Mouse (Mus musculus): ENCODE results near the gene Mmp24.

Gene Mmp24

GRCm38 (mm10) chr2:155862573-155863300, 87.6 kb downstream of the Mmp24 start:
- no peak for DNase-seq

- no peak for DNase-seq
These were observed 88.2 kb downstream of the Mmp24 start for GRCm38 (mm10) chr2:155863301-155863867.

Data from kidney, adult 9 months (tissue).